Mouse (Mus musculus): Measurements from ENCODE around the gene Nox3.
A peak's percentile ranks its signal among the peaks of the same experiment; 100 is the strongest.

The Nox3 gene

DNA sequence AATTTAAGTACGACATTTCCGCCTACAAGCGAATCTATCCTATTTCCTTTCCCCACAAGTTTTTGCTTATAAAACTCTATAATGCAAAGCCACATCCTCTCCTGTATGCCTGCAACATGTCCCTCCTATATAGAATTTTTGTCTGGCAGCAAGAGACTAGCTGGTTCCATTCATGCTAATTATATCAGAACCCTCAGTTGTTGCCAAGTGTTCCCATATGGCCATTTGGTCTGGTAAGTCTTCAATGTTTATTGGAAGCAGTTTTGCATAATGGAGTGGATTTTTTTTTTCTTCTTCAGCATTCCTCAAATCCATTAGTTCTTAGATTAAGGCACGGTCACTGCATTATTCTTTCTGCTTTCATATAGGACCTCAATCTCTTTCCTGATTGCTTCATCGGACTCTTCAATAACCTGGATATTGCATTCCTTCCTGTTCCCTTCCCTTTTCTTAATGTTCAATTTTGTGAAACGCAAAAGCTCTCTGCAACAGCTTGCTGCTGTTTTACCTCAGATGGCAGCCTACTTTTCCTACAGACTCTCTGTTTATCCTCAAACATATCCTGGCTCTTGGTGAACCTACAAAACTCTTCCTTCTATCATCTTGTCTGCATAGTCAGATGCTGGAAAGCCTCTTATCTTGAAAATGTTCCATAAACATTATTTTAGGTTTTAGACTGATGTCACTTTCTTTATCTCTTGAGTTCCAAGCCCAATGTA, 92.9 kb downstream of the Nox3 start:
- no peak for DNase-seq

DNA sequence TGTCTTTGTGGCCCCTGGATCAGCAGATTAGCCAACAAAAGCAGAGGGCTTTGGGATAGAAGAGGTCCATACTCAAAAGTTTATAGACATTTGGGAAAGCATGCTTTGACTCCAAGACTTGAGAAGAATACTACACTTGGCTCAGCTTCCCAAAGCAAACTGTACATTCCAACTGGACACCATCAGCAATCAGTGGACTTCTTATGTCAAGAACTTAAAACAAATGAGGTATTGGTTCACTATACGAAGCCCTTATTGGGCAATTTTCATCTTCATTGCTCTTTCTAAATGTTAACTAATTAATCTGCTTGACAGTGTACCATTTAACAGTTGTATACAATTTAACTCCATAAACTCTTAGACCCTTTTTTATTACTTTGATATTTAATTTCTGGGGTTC, 97.7 kb downstream of the Nox3 start:
- DNase-seq = no peak

DNA sequence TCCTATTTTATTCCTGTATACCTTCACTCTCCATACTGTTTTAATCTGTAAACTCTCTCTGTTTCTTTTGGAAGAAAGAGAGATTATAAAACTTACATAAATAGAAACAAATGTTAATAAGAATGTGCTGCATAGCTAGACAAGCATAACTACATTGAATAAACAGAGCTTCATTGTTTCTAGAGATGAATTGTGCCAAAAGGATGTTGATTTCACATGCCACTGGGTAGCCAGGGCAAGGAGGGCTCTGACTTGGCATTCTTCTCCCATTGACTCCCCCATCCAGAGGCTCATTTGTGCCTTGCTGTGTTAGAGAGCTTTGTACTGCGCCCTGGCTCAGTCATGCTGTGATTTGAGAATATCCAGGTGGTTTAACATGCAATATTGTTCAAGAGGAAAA, 98.2 kb downstream of the Nox3 start:
- DNase-seq = no peak

DNA sequence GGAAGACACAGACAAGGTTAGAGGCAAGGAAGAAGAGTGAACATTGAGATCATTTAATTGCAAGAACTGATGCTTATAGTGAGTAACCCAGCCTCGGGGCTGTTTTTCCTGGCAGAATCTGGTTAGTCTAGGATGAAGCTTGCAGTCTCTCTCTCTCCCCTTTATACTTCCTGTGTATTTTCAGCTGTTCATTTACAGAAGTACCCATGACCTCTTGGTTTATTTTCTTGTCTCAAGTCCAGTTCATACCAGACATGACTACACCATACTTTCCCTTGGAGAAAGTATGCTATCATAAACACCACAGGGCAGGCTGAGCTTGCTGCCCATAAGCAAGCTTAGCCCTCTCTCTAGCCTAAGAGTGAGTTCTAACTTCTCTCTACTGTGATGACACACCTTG, 98.9 kb downstream of the Nox3 start:
- DNase-seq = peak in 1 of 2 experiments; percentile 10

Data from kidney, postnatal 25 days (tissue).